Mouse (Mus musculus): Measurements from ENCODE around the gene Cst7. TPM values are rescaled to one million over a fixed set of nuclear protein-coding genes. Genes with fewer than 3 reads are reported as not detected.
"Not testable (repeated sequence)": the region's sequence is repeated elsewhere in the genome, so short reads cannot be mapped to it uniquely, and the experiment has no call there.

Cst7 gene
- total RNA-seq (2021) = not detected
- long read RNA-seq, experiment 1, partial matches to known transcripts = 0 of 1 reads
- long read RNA-seq, experiment 1, other reads (novel, unspliced or antisense) = 0 of 1 reads
- long read RNA-seq, experiment 2 = 0 reads

DNA sequence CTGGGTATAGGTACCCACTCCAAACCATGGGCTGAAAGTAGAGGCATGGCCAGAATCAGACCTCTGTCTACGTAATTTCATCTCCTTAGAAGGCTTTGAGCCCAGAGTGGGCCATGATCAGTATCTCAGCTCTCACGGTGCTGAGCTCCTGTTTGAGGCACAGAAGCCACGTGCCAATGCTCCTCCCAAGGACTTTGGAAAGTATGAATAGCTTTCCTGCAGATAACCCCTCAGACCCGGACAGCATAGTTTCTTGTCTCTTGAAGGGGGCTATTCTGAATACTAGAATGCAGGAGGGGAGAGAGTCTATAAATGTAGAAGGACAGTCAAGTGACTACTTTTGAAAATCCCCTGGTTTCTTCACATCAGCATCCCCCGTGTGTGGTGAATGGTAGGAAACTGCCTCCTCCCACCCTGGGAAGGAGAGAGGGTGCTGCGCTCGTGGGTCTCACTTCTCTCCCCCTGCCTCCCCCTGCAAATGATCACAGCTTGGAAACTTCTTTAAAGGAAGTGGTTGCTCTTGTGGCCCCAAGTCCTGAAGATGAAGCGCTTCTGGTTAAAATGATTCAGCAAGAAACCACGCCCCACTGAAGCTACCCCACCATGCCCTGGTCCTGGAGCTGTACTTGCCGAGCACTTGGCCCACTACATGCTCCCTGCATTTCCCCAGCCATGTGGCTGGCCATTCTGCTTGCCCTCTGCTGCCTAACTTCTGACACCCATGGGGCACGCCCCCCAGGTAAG is at the start of gene Cst7:
Gene Cst7, plus strand, starts transcription at position 569 of the 744 bp plus-strand sequence.
- DNase-seq = no peak

DNA sequence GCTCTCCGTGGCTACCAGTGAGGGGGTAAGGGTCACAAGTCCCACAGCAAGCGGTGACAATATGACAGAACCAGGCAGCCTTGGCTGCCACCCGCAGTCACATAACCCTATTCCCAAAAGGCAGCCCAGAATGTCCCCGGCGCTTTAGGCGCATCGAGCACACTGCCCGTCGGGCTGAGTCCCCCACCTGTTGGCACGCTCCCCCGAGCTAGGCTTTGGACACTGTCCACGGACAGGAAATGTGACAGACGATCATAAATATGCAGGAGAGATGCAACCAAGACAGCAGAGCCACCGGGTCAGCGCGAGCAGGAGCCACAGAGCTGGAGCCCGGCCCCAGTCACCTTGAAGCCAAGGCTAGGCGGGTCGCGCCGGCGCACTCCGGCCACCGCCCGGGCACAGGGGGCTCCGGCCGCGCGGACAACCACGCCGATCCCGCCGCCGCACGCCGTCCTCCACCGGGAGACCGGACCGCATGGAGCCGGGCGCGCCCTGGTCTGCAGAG is 44.5 kb upstream of the Cst7 start:
- no peak for DNase-seq

DNA sequence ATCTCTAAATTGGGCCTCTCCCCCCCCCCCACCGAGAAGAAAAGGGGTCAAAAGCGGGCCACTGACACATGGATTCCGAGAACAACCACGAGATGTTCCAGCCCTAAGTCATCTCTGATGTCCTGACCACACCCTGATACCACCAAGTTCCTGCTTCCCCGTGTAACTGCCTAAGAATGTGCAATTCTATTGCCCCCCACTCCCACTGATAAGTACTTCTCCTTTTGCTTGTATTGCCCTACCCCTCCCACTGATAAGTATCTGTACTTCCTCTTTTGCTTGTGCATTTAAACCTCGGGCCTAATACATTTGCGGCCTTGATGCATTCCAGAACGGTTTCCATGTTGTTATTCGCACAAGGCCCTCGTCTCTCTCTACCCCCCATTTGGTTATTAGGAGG is 20.6 kb upstream of the Cst7 start:
- not testable (repeated sequence) for DNase-seq

DNA sequence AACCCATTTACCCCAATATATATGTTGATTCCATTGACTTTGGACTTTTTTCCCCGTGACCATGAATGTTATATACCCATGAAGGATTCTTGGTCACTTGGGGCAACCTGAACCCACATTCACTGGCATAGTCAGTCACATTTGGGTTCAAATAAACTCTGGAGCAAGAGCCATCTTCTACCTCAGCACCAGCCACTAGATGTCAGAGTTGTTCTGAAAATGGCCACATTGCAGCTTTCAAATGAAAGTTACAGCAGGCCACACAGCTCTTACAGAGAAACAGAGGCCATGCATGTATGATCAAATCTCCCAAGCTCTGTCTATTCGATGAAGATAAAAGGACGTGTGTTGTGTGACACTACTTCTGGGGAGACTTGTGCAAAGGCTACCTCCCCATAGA is 11.6 kb upstream of the Cst7 start:
- DNase-seq = no peak

DNA sequence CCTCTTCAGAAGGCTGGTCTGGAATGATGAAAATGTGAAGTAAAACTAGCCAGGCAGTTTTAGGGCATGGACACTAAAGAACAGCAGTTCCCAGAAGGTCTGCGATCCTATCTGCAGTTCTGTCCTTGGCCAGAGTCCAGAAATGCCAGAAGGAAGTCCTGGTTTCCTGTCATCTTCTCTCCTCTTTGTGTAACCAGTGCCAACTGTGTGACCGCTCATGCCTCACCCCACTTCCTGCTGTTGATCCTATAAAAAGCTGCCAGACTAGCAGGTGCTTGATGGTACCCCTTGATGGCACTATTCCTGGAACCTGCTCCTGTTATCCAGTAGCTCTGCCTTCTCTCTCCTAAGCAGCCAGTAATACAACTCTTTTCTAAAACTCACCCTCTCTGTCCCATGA is 3.2 kb upstream of the Cst7 start:
- no peak for DNase-seq

DNA sequence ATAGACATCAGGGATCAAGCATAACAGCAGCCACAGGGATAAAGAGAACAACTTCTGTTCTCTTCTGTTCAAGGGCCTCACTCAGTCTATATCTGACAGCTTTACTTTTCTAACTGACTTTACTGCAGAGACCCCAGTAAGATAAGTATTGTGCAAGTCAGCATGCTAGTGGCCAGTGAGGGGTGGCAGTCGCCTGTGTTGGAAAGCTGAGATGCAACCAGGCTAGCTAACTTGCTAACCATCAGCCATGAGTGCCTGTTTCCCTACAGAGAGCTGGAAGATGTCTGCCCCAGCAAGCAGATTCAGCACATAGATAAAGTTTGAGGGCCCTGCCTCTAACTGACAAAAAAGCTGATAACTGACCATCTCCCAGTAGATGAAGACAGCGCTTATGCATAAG is 546 bp downstream of the Cst7 start:
- no peak for DNase-seq

DNA sequence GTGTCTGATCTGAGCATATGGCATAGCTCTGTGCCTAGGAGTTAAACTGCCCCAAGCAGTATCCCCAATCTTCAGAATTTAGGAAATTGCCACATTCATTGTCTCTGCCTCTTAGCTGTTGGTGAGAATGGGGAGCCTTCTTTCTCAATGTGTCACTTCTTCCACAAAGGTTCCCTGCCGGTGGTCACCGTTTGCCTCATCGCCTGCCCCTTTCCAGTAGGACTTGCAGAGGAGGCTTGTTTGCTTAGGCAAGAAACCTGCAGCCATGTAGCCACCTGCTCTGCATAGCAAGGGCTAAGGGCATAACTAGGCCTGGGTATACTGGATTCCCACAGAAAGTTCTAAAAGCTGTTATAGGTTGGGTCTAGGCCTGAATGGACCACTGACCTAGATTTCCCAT is 2.2 kb downstream of the Cst7 start:
- no peak for DNase-seq

DNA sequence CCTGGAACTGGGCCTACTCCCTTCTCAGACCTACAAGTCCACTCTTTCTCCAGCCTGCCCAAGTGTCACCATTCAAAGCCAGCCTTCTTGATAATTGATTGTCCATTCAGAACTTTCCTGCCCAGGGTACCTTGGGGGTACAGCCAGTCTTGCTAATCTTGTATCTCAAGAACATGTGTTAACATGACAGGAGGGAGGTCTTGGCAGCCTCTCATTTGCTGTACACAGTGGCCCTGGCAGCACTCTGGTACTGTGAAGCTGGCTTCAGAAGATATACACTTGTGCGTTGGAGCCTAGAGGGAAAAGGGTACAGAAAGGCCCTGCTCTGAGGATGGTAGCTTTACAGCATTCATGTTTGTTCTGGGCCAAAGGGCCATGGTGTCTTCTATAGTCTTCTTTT is 6.0 kb downstream of the Cst7 start:
- no peak for DNase-seq

DNA sequence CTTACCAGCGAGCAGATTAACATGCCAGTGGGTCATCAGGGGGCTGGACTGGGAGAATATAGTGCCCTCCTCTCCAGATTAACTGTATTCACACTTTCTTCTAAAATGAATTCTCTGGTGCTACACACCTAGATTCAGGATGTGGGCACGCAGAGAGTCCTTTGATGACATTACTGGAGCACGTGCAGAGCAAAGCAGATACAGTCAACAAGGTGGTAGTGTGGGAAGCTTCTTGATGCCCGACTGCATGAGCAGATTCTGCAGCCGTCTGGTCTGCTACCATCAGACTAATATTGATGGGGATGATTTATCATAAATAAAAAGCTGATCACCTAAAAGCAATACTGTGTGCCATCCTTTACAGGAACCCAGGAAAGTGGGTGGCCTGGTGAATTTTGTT is 8.4 kb downstream of the Cst7 start:
- no peak for DNase-seq

DNA sequence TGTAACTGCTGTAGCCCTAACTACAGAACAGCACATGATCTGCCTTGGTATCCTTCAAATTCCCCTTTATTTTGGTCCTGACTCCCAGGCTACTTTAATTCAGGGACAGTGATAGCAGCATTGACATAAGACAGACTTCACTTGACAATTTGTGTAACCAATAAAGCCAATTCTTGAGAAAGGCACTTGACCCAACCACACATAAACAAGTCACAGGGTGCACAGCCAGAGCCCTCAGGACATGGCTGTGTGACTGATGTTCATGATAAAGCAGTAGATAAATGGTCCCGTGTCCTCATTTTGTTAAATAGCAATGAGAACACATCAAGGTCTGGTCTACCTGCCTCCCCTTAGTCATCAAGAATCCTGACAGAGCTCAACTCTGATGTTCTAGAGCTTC is 9.4 kb downstream of the Cst7 start:
- DNase-seq = no peak

DNA sequence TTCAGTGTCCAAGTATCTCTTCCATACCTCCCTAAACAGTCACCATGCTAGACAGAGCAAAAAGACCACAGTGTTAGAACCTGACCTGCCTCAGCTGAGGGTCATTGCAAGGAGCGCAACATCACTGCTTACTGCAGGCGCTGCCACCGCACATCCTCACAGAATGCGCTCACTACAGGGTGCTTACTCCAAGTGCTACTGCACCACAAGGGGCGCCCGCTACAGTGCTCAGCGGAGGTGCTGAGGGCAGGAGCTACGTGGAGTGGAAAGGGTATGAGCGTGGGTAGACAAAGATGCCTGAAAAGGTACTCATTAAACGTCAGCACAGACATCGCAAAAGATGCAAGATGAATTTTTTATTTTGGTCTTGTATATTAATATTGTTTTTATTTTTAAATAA is 18.9 kb downstream of the Cst7 start:
- no peak for DNase-seq

DNA sequence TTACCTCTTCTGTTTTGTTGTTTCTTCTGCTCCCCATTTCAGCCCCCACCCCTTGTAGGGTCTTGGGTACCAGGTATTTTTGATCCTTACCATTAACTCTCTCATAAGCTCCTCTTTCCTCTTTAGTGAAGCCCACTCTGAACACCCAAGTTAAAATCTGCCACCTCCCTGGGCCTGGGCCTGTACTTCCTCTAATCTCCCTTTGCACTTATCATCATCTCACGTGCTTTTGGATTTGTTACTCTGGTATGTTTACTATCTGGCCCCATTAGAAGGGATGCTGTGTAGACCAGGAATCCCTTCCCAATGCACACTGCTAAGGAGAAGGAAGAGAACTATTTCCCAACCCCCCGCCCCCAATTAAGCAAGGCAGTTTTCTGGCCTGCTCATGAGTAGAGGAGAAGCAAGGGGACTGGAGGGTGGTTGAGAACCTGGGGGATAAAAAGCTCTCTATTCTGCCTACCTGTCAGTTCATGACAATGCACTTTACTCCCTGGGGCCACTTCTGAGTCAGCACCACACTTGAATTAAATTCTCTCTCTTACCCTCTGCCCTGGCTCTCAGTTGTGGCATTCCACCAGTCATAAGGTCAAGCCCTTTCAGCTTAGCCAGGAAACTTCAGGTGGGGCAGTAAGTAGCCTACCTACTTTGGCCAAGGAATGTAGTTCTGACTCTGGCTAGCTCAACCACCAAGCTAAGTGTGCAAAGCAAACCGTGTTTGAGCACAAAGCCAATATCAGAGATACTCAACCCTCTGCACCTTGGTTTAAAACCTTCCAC is 25.4 kb downstream of the Cst7 start:
- DNase-seq = no peak

DNA sequence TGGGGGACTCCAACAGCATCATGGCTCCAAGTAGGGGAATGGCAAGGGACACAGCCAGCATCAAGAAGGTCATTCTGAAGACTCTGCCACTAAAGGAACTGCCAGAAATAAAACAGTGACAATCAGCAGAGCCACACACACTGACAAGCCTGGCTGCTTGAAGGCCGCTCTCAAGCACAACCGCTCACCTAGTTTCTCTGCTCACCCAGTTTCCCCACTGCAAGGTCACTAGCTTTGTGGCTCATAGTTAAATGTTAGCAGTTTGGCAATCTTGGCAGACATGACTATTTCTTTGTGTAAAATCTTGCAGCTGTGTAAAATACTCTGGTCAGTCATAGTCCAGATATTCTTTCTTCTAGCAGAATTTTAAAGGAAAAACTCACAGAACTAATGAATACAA is 30.0 kb downstream of the Cst7 start:
- DNase-seq = no peak

DNA sequence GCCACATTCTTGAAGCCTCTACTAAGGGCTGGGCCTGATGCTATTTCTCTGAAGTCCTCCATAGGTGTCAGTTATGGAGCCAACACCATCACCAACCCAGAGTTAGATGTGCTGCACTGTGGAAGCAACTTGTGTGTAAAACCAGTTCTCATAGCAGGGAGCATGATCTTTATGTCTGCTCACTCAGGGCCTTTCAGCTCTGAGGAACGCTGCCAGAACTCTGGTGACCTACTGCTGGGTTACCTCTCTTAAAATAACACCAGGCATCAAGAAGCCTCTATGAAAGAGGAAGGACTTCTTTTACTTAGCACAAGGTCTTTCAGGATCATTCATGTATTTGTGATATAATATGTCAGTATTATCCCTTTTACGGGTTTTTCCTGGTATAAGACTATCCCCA is 32.0 kb downstream of the Cst7 start:
- no peak for DNase-seq

DNA sequence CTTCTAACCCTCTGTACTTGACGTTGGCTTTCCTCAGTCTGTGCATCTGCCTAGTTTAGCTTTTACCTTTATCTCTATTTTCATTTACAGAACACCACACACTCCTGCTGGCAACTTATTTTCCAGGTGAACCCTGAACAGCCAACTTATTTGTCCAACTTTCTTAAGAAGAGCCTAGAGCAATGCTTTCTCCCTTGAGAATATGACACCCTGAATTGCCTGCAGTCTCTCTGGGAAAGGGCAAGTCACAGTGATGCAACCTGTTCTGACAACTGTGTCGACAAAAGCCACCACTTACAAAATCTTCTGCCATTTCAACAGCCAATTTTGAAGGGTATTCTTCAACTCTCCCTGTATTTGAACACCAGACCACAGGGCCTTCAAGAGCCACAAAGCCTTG is 34.6 kb downstream of the Cst7 start:
- no peak for DNase-seq

DNA sequence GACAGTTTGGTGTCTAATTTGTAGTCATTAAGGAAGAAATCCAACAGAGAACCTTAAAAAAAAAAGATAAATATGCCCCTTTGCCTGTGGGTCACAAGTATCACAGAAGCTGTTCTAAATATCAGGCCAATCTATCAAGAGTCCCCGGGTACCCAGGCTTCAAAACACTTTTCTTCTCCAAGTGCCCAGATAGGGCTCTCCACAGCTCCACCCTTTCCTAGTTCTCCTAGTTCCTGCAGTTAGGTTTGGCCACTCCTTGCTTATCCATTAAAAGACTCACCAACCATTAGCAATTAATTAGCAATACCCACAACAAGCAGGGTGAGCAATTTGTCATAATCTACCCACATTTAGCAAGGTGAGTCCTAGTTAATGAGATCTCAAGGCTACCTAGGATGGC is 36.9 kb downstream of the Cst7 start:
- no peak for DNase-seq

DNA sequence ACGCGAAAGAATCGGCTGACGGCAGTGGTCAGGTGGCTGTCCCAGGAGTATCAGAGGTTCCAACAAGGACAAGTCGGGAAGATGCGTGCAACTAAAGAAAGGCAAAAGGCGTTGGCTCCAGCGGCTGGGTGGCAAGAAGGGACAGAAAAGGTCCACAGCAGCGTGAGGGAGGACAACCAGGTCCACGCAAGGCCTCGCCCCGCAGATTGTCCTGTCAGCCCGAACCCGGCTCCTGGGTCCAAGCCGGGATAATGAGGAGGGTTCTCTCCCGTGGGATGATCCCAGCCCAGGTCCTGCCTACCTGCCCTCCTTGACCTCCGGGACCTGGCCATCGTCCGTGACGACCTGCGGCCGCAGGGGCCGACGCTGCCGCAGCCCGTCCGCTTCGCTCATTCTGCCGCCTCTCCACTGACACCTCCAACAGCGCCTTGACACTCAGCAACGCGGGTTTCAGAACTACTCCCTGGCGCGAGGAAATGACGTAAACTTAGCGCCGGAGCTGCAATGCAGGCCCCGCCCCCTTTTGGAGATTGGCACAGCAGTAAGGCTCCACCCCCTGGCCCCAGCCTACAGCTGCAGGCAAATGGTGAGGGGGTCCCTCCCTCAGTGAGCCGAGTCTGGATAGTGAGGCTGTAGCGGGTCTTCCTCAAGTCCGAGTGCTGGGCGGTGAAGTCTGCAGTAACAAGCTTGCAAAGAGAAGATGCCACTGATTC is 38.0 kb downstream of the Cst7 start, which contains the start of gene Apmap:
Gene Apmap, minus strand, starts transcription at position 481 of the 713 bp plus-strand sequence.
- peak; percentile 98 for DNase-seq

DNA sequence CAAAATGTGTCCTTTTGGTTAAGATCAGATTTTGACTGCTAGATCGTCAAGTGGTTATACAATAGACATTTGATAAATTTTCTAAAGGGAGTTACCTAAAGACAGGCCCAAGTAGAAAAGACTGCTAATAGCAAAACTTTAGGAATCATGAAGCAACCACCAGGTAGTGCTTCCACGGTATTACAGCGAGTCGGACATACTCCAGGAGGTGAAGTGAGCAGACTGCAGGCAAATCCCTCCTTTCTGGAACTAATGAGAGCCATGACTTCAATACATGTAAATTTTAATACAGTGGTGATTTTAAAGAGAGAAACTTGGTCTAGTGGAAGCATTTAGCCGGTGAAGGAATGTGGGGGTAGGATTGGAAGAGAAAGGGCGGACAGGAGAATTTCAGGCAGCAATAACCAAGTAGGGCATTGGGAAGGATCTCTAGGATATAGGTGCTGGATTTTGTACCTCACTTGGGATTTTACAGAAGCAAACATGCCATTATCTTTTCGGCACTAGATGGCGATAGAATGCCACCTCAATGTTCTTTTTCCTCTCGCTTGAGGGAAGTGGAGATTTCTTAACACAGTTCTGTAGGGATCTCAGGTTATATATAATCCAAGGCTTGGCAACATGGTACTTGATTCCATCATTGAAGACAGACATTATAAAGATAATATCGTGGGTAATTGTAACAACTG is 38.8 kb downstream of the Cst7 start:
- peak; percentile 33 for DNase-seq

DNA sequence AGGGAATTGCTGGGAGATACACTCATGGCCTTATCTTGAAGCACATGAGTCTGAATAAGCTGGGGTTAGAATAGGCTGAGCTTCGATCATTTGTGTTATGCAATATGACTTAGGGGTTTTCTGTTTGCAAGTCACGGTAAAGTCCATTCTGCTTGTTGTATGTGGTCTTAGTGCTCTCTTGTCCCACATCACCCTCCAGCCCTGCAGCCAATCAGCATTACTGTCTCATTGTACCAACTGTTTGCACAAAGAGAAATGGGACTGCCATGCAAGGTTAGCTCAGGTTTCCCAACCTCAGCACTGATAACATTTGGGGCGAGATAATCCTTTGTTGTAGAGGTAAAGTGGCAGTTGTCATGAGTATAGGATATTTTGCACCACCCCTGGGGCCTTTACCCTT is 39.9 kb downstream of the Cst7 start:
- DNase-seq = no peak

DNA sequence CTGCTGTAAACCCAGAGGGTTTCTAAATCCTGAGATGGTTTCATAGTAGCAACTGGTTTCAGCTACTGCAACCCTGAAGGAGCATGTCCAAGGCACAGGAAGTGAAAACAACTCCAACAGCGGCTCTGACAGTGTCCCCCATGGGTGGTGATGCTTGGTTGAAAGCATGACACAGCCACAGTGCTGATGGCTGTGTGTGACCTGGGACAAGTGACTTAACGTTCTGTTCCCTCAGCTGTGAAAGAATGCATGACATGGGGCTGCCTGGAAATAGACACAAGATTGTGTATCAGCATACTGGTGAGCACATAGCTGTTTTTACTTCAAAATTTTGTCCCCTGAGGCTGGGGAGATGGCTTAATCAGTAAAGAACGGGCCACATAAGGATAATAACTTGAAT is 51.5 kb downstream of the Cst7 start:
- no peak for DNase-seq

DNA sequence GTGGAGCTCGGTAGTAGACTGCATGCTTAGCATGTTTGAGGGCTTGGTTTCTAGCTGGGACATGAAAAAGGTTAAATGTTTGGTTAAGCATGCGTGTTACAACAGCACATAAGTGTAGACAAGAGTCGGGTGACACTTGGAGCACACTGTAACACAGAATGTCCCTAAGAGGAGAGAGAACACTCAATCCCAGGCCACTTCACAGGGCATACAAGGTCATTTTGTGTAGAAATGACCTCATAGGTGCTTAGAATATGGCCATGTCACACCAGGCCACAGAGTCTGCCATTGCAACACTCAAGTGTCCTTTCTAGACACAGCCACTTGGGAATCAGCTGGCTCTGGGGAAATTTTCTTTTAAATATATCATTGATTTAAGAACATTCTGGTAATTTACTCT is 53.7 kb downstream of the Cst7 start:
- no peak for DNase-seq

DNA sequence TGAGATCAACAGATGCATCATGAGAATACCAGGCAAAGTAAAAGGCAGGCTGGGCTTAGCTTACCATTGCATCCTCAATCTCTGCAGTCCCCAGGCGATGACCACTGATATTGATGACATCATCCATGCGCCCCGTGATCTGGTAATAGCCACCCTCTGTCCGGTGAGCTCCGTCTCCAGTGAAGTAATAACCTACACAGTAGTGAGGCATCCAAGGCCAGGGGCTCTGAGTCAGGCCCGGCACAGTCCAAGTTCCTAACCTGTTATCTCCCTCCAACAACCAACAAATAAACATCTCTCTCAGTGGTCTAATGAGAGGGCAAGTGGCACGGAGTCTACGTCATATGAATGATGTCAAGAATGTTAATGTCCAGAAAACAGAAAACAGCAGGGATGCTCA is 54.7 kb downstream of the Cst7 start:
- no peak for DNase-seq
